Mouse (Mus musculus) liver, embryonic 16.5 days (tissue): Measurements from ENCODE around the gene Dusp3. TPM values are rescaled to one million over a fixed set of nuclear protein-coding genes. Genes with fewer than 3 reads are reported as not detected.

Experiments
- ATAC-seq: fragments of 200-750 bp; cut with Nextera tagmentation; 2 replicates; pipeline ENCODE4 v1.8.0; 2017; ENCODE audit warnings: low read depth, mild to moderate bottlenecking, moderate number of reproducible peaks, moderate library complexity
- H3K27ac ChIP-seq: fragments of 300-500 bp; sonication (generic); 2 replicates; pipeline ENCODE4 v1.5.1; 2014; ENCODE audit warnings: mild to moderate bottlenecking, low read length
- H3K27me3 ChIP-seq: fragments of 300-500 bp; sonication (generic); 2 replicates; pipeline ENCODE4 v1.6.1; 2014; ENCODE audit warnings: low read depth, low read length, mixed read lengths; ENCODE audit not compliant: control insufficient read depth, insufficient read depth
- H3K36me3 ChIP-seq: fragments of 300-500 bp; sonication (generic); 2 replicates; pipeline ENCODE4 v1.6.1; 2014; ENCODE audit warnings: mild to moderate bottlenecking; ENCODE audit not compliant: control insufficient read depth, insufficient read depth
- H3K4me1 ChIP-seq: fragments of 300-500 bp; sonication (generic); 2 replicates; pipeline ENCODE4 v1.6.1; 2014; ENCODE audit warnings: low read depth, low read length, mixed read lengths; ENCODE audit not compliant: control insufficient read depth
- H3K4me2 ChIP-seq: fragments of 300-500 bp; sonication (generic); 2 replicates; pipeline ENCODE4 v1.6.1; 2014; ENCODE audit warnings: low read depth, low read length, mixed read lengths
- H3K4me3 ChIP-seq: fragments of 300-500 bp; sonication (generic); 2 replicates; pipeline ENCODE4 v1.5.1; 2014; ENCODE audit warnings: low read depth, mild to moderate bottlenecking, low read length
- H3K9ac ChIP-seq: fragments of 300-500 bp; sonication (generic); 2 replicates; pipeline ENCODE4 v1.6.1; 2014; ENCODE audit warnings: low read depth, low read length
- H3K9me3 ChIP-seq: fragments of 300-500 bp; sonication (generic); replicated peaks from 2 replicates; pipeline ENCODE4 v1.6.1; 2016; ENCODE audit warnings: low read length; ENCODE audit not compliant: control insufficient read depth
- WGBS: fragments of 180-500 bp; shearing (Covaris S2); extraction: QIAGEN DNeasy Blood & Tissue Kit; methylation state at CpG from one replicate; pipeline ENCODE4 v1.1.7; 2014; ENCODE audit not compliant: insufficient replicate concordance; 5-methylcytosine and 5-hydroxymethylcytosine counted together
- polyA plus RNA-seq: library from polyadenylated mRNA; unstranded; fragments of >200 nt; fragmentation: Nextera tagmentation; extraction: Ambion mirVana; gene quantifications from 2 replicates; pipeline ENCODE4 v1.2.1, GENCODE M21; 2015

Dusp3 gene
- polyA plus RNA-seq, 1 experiment from 2014 or later: 8.9 TPM

DNA sequence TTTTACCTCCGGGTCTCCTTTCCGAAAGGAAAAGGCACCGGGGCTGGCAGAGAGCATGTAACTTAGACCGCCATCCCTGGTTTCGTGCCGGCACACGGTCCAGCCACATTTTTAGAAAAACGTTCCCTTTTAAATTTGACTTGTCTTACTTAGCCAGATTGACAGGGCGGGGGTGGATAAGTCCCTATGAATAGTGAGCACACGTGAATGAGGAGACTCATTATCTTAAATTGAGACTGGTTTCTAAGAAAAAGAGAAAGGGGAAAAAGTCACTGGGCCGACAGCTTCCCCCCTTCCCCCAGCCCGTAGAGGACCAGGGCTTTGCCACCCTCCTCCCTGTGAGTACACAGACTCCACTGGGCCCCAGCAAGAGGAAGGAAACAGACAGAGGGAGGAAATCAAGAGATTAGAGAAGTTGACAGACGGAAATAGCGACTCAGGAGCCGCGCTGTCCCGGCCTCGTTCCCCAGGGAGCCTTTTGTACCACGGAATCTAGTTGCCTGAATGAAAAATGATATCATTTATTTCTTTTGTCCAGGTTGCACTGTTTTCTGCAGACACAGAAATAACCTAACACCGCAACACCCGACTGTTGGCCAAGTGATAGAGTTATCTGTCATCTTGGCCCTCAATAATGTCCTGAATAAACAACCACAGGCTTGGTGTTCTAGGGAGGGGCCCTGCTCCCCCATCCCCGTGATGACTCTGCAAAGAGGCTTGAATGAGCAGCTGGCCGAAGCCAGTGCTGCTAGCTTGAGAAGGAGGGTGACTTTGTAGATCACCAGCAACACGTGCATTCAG, 34.1 kb downstream of the Dusp3 start:
- WGBS: 6% methylated on average over 24 of the region's 24 CpGs
- Histone ChIP-seq H3K36me3 (no peaks in the 10 kb centered on the region), H3K4me2 (peak overlapping the region; percentile 30; the same call in 1 of the 2 replicates), H3K4me3 (no peak overlapping the region), H3K9me3 (no peaks in the 10 kb centered on the region), H3K27me3 (peaks cover 9% of the 10 kb centered on the region), H3K4me1 (peaks cover 2% of the 10 kb centered on the region; the same call in 1 of the 2 replicates), H3K9ac (no peak overlapping the region), H3K27ac (no peak overlapping the region)
- peak; percentile 53 for ATAC-seq

DNA sequence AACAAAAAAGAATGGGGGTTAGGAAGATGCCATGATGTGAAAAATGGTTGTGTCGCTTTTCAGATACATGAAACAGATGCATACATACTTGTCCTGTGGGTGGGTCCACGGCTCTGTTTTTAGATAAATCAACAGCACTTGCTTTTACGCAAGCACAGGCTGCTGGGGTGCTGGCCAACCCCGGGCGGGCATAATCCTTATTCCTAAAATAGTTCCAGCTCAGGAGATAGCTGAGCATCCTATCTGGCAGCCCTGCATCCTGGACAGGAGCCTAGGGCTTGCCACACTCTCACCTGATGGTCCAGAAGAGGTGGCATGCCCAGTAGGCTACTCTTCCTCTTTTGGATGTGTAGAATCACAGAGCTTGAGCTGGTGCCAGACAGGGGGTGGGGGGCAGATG, 36.8 kb downstream of the Dusp3 start:
- H3K9ac ChIP-seq: no peak overlapping the region
- peaks cover 9% of the 10 kb centered on the region for H3K27me3 ChIP-seq
- ATAC-seq: no peak
- H3K27ac ChIP-seq: no peak overlapping the region
- peaks cover 2% of the 10 kb centered on the region; the same call in 1 of the 2 replicates for H3K4me1 ChIP-seq
- H3K4me3 ChIP-seq: no peak overlapping the region
- H3K4me2 ChIP-seq: no peak overlapping the region
- H3K36me3 ChIP-seq: no peaks in the 10 kb centered on the region
- 68% methylated on average over 5 of the region's 5 CpGs for WGBS
- no peaks in the 10 kb centered on the region for H3K9me3 ChIP-seq

DNA sequence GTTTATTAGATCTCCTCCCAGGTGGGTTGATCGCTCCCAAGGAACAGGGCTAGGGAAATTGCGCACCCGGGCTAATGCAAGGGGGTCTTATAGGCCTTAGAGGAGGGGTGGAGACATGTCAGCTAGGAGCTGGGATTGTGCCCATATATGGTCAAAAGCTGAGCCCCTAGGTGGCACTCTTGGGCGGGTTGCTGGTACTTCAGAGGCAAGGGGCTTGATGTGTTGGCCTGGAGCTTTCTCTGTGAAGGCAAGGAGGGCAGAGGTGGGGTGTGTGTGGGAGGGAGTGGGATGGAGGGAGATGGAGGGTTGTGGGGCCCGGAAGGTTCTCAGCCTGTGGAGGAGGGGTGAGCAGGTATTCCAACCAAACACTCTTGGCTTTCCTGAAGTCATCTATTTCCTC, 40.3 kb downstream of the Dusp3 start:
- ATAC-seq: no peak
- H3K27ac ChIP-seq: no peak overlapping the region
- WGBS: 39% methylated on average over 5 of the region's 5 CpGs

DNA sequence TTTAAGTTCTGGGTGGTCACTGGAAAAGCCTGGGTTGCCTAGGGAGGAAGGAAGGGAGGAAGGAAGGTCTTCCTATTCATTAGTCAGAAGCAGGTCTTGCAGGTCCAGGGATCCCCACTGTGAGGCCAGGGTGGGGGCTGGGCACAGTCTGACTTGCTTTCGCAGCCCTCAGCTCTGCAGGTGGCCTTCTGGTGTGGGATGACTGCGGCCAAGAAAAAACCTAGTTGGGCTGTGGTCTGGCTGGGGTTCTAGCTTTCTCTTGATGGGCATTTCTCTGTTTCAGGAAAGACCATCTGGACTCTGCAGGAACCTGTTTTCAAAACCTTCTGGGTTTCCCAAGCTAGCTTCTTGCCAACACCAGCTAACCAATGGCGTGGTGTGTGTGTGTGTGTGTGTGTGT, 43.8 kb downstream of the Dusp3 start:
- no peaks in the 10 kb centered on the region for H3K4me1 ChIP-seq
- H3K9me3 ChIP-seq: no peaks in the 10 kb centered on the region
- 23% methylated on average over 3 of the region's 3 CpGs for WGBS
- no peak overlapping the region for H3K9ac ChIP-seq
- H3K27me3 ChIP-seq: peaks cover 9% of the 10 kb centered on the region
- no peak overlapping the region for H3K4me3 ChIP-seq
- no peak for ATAC-seq
- H3K27ac ChIP-seq: no peak overlapping the region
- no peak overlapping the region for H3K4me2 ChIP-seq
- no peaks in the 10 kb centered on the region for H3K36me3 ChIP-seq

More for the DNA sequence above, 40.3 kb downstream of the Dusp3 start:
- Histone ChIP-seq H3K36me3 (no peaks in the 10 kb centered on the region), H3K4me2 (no peak overlapping the region), H3K9me3 (no peaks in the 10 kb centered on the region), H3K9ac (no peak overlapping the region), H3K4me1 (no peaks in the 10 kb centered on the region), H3K27me3 (peaks cover 3% of the 10 kb centered on the region), H3K4me3 (no peak overlapping the region)

DNA sequence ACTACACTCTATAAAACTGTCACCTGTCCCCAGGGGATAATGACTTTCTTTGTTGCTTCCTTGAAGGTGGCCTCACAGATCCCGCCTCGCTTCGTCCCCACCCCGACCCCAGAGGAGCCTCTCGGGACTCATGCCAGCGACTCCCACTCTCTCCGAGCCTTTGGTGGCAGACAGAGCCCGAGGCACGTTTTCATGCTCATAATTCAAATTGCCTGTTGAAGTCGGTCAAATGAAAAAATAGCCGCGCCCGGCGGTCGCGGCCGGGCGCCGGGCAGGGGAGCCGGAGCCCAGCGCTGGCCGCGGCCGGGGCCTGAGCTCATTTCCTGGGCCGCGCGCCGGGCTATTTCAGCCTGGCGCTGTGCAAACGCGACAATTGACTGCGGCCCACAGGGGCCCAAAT, 49.7 kb downstream of the Dusp3 start:
- no peak overlapping the region for H3K9ac ChIP-seq
- 2% methylated on average over 32 of the region's 32 CpGs for WGBS
- no peak for ATAC-seq

DNA sequence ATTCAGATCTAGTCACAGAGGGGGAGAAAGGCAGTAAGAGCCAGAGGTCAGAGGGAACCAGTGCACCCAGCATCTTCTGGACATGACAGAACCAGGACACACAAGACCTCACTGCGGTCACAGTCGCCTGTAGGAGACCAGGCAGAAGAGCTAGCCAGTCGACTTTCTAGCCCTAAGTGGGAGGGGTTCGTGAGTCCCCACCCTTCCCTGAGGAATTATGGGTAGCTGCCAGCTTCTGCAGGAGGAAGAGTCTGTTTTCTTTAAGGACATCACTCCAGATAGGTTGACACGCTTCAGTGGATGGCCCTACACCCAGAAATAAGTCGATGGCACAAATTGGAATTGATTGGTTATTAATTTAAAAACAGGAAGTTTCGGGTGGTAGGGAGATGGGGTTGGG, 50.4 kb downstream of the Dusp3 start:
- H3K9me3 ChIP-seq: no peaks in the 10 kb centered on the region
- no peak overlapping the region for H3K9ac ChIP-seq

More for the DNA sequence above, 49.7 kb downstream of the Dusp3 start:
- Histone ChIP-seq H3K9me3 (no peaks in the 10 kb centered on the region), H3K27ac (no peak overlapping the region), H3K4me3 (peak overlapping the region; percentile 37), H3K27me3 (peaks cover 28% of the 10 kb centered on the region), H3K36me3 (no peaks in the 10 kb centered on the region), H3K4me2 (peak overlapping the region; percentile 60), H3K4me1 (no peaks in the 10 kb centered on the region)

DNA sequence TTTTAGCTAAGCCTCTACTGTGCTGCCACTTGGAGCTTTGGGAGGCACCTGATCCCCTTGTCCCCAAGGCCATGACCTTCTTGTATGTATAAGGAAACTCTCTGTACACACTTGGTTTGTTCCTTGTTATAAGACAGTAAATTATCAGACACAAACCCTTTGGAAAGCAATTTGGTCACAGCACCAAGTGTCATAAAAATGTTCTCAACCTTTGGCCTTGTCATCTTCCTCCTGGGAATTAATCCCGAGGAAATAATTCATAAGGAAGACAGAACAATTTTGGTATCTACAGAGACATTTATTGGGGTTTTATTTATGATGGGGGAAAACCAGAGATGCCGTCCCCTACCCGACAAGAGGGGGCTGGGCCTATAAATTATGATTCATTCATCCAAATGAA, 51.1 kb downstream of the Dusp3 start:
- ATAC-seq: no peak
- H3K27ac ChIP-seq: no peak overlapping the region
- no peaks in the 10 kb centered on the region for H3K4me1 ChIP-seq
- H3K4me3 ChIP-seq: no peak overlapping the region
- H3K27me3 ChIP-seq: peaks cover 28% of the 10 kb centered on the region
- no peaks in the 10 kb centered on the region for H3K36me3 ChIP-seq
- 60% methylated on average over 3 of the region's 3 CpGs for WGBS
- H3K4me2 ChIP-seq: no peak overlapping the region
- H3K9ac ChIP-seq: no peak overlapping the region
- no peaks in the 10 kb centered on the region for H3K9me3 ChIP-seq

More for the DNA sequence above, 50.4 kb downstream of the Dusp3 start:
- Histone ChIP-seq H3K27ac (no peak overlapping the region), H3K4me2 (no peak overlapping the region), H3K4me3 (no peak overlapping the region), H3K4me1 (no peaks in the 10 kb centered on the region), H3K36me3 (no peaks in the 10 kb centered on the region), H3K27me3 (peaks cover 28% of the 10 kb centered on the region)
- no peak for ATAC-seq
- WGBS: 35% methylated on average over 7 of the region's 7 CpGs

DNA sequence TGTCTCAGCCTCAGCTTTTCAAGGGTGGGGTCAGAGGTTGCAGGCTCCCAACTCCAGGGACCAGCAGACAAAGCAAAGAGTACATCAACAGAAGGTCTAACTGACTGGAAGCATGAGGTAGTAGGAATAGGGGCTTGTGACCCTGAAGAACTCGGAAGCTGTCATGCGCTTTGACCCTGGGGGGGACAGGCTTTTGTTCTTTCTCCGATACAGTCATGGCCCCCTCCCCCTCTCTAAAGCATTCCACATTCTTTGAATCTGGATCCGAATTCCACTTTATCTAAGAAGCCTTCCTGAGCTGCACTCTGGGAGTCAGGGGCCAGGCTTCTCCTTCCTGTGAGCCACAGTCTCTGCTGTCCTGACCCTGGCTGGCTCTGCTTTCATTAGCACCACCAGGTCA, 54.8 kb downstream of the Dusp3 start:
- 0 out of 2 replicates have a peak, but pooled peaks have one; percentile 7 for ATAC-seq
- H3K36me3 ChIP-seq: no peaks in the 10 kb centered on the region
- no peaks in the 10 kb centered on the region for H3K9me3 ChIP-seq
- no peak overlapping the region for H3K4me2 ChIP-seq
- H3K4me1 ChIP-seq: no peaks in the 10 kb centered on the region; the same call in 1 of the 2 replicates
- no peak overlapping the region for H3K9ac ChIP-seq
- H3K27me3 ChIP-seq: peaks cover 11% of the 10 kb centered on the region
- no peak overlapping the region for H3K27ac ChIP-seq
- H3K4me3 ChIP-seq: no peak overlapping the region
- WGBS: 51% methylated on average over 4 of the region's 4 CpGs

DNA sequence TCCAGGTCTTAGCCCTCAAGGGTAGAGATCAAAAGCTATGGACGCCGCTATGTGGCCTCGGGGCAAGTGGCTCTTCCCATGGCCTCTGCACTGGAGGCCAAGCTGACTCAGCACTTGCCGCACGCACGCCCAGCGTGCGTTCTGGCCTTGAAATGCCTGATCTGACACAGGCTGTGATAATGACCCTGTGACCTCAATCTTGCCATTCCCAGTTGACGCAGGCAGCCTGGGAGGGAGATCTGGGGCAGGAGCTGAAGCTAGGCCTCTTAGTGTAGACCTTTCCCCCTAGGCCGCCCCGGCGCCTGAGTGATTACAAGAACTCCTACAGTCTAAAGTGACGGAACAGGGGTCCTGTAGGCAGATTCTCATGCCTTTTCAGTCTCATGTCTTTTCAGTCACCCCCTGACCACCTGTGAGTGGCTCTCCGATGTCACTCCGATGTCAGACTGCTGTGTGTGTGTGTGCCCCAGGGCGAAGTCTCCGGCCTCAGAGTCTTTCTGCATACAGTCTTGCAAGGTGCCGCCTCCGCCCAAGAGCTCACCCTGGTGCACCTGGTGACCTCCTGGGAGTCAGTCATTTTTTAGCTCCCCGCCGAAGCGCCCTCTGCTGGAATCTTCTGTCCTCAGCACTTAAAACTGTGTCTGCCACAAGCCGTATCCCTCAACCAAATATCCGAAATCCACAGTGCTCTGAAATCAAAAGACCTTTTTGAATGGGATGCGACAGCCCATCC, 58.6 kb downstream of the Dusp3 start:
- no peak overlapping the region for H3K4me3 ChIP-seq
- no peaks in the 10 kb centered on the region for H3K9me3 ChIP-seq
- no peak for ATAC-seq
- 41% methylated on average over 25 of the region's 25 CpGs for WGBS
- H3K27me3 ChIP-seq: no peaks in the 10 kb centered on the region; the same call in 1 of the 2 replicates
- no peaks in the 10 kb centered on the region; the same call in 1 of the 2 replicates for H3K4me1 ChIP-seq
- H3K27ac ChIP-seq: no peak overlapping the region
- no peak overlapping the region for H3K9ac ChIP-seq
- no peak overlapping the region for H3K4me2 ChIP-seq
- H3K36me3 ChIP-seq: no peaks in the 10 kb centered on the region
